In genomic region chr11:86944539-86944938, GRCm38 (mm10) we compare ENCODE assay signal across 15 mouse cellular contexts. TPM values are rescaled to one million over a fixed set of nuclear protein-coding genes. Genes with fewer than 3 reads are reported as not detected.
A peak's percentile ranks its signal among the peaks of the same experiment; 100 is the strongest.
DNase-seq lines count a peak whose midpoint lies in the region; ATAC-seq and TF ChIP-seq lines count a peak whose summit lies in the region.
"Had no signal": no experiment of that assay in that cellular context is flagged by ENCODE, and none has a peak within 500 bp of the region (broad histone marks: within the 10 kb centered on the region; RNA-seq: fewer than 3 reads in every experiment).

No protein-coding gene starts in this region.

- H3K27me3 ChIP-seq in Patski = no peaks in the 10 kb centered on the region
- H3K27me3 ChIP-seq: embryonic facial prominence, embryonic 12.5 days; limb, embryonic 12.5 days had no signal

- POLR2A ChIA-PET in Patski (lab: Charles Lee) = interaction anchor here (1.0 to 1.2 kb wide), 3 partner anchors 10 to 47 kb away, joined by 3 to 6 read pairs (median 3); no protein-coding TSS in a partner anchor

- peak; percentile 57 for ATAC-seq in Patski
- ATAC-seq: activated CD4-positive, CD25-positive, alpha-beta regulatory T cell, adult 4 months had no signal

- TF ChIP-seq CTCF in Patski (IDR thresholded peaks at IDR 0.05) = no peak

- DNase-seq in layer of hippocampus, adult 18-20 months (ENCODE audit: low spot score in 2 of 2) = peak; percentile 72 to 76
- no peak for DNase-seq in layer of hippocampus, adult 9-10 months (ENCODE audit: low spot score)
- DNase-seq in Patski (ENCODE audit: low read depth, low spot score) = no peak
- DNase-seq in fibroblast of lung, adult 2 months (ENCODE audit: low read depth) = peak; percentile 86
- peak; percentile 31 to 47 for DNase-seq in lung, postnatal 4 days
- no peak for DNase-seq in cerebellum, postnatal 4 days (ENCODE audit: low spot score in 2 of 2)
- DNase-seq in kidney, postnatal 4 days = no peak
- DNase-seq in T-cell, adult 2 months (ENCODE audit: low spot score) = no peak
- DNase-seq: cerebellum, adult 18-20 months; gastrocnemius, postnatal 25 days; heart, postnatal 14 days; kidney, adult 2 months had no signal

- in situ Hi-C loops in Patski (cut with MboI; ENCODE audit: low pct_unique_long_range_greater_than_20kb) = no loop called here

- CTCF ChIA-PET in Patski (lab: Charles Lee) = interaction anchor here (1.1 to 2.1 kb wide), 2 partner anchors 8 to 14 kb away, joined by 3 to 8 read pairs; no protein-coding TSS in a partner anchor

RNA-seq across cellular contexts. Expression of gene Ypel2, which starts 49.0 kb away (rescaled TPM):
- total RNA-seq in layer of hippocampus, adult 18-20 months (2021) = 10 to 100 TPM; 27.7 to 27.9 TPM
- polyA plus RNA-seq in Patski (2021) = 31.7 TPM

Comparison
In these comparisons a context has a peak if more than half of its experiments do, and no peak if none do; other contexts are left out.
1. DNase-seq: peak in layer of hippocampus, adult 18-20 months (2 of 2), fibroblast of lung, adult 2 months (single experiment) and lung, postnatal 4 days (2 of 2); none in layer of hippocampus, adult 9-10 months (single experiment), Patski (single experiment), cerebellum, postnatal 4 days (0 of 2), kidney, postnatal 4 days (0 of 2) and T-cell, adult 2 months (single experiment).